15 mouse cellular contexts compared by ENCODE assay signal in genomic region chr9:8597089-8597488, GRCm38 (mm10). TPM values are rescaled to one million over a fixed set of nuclear protein-coding genes. Genes with fewer than 3 reads are reported as not detected.
DNase-seq lines count a peak whose midpoint lies in the region; ATAC-seq and TF ChIP-seq lines count a peak whose summit lies in the region.
"Had no signal": no experiment of that assay in that cellular context is flagged by ENCODE, and none has a peak within 500 bp of the region (broad histone marks: within the 10 kb centered on the region; RNA-seq: fewer than 3 reads in every experiment).

No protein-coding gene starts in this region.

- no peaks in the 10 kb centered on the region for H3K9me3 ChIP-seq in hindbrain, embryonic 15.5 days
- H3K9me3 ChIP-seq in hindbrain, embryonic 14.5 days (ENCODE audit: control insufficient read depth, low read length): no peaks in the 10 kb centered on the region
- H3K9me3 ChIP-seq in kidney, embryonic 16.5 days (ENCODE audit: low read length): no peaks in the 10 kb centered on the region
- H3K9me3 ChIP-seq in lung, postnatal 0 days (ENCODE audit: low read length): no peaks in the 10 kb centered on the region
- H3K9me3 ChIP-seq: heart, embryonic 10.5 days; midbrain, embryonic 12.5 days had no signal

- no peak for TF ChIP-seq CTCF in lung, postnatal 0 days (IDR thresholded peaks at IDR 0.05)

- TF ChIP-seq EP300 in lung, postnatal 0 days (IDR thresholded peaks at IDR 0.05): no peak

- H3K36me3 ChIP-seq in hindbrain, embryonic 15.5 days: no peaks in the 10 kb centered on the region
- H3K36me3 ChIP-seq in hindbrain, embryonic 14.5 days (replicated peaks; ENCODE audit: control insufficient read depth, insufficient read depth): no peaks in the 10 kb centered on the region
- H3K36me3 ChIP-seq in kidney, embryonic 16.5 days (ENCODE audit: insufficient read depth, low read length): no peaks in the 10 kb centered on the region
- no peaks in the 10 kb centered on the region for H3K36me3 ChIP-seq in lung, postnatal 0 days (ENCODE audit: insufficient read depth, low read length)
- H3K36me3 ChIP-seq: heart, embryonic 10.5 days; midbrain, embryonic 12.5 days had no signal

- no peaks in the 10 kb centered on the region for H3K4me1 ChIP-seq in hindbrain, embryonic 15.5 days (replicated peaks)
- H3K4me1 ChIP-seq in hindbrain, embryonic 14.5 days (replicated peaks; ENCODE audit: control insufficient read depth, insufficient read depth, low read length): no peaks in the 10 kb centered on the region
- no peaks in the 10 kb centered on the region for H3K4me1 ChIP-seq in kidney, embryonic 16.5 days (ENCODE audit: insufficient read depth, low read length)
- no peaks in the 10 kb centered on the region for H3K4me1 ChIP-seq in lung, postnatal 0 days (ENCODE audit: insufficient read depth, low read depth, low read length)
- H3K4me1 ChIP-seq: heart, embryonic 10.5 days; midbrain, embryonic 12.5 days had no signal

- no peak overlapping the region for H3K4me3 ChIP-seq in hindbrain, embryonic 15.5 days
- no peak overlapping the region for H3K4me3 ChIP-seq in hindbrain, embryonic 14.5 days (replicated peaks; ENCODE audit: low read length)
- no peak overlapping the region for H3K4me3 ChIP-seq in kidney, embryonic 16.5 days (ENCODE audit: low read length)
- H3K4me3 ChIP-seq in lung, postnatal 0 days (ENCODE audit: low read depth, low read length): no peak overlapping the region
- H3K4me3 ChIP-seq: heart, embryonic 10.5 days; midbrain, embryonic 12.5 days had no signal

- H3K9ac ChIP-seq in hindbrain, embryonic 15.5 days: no peak overlapping the region
- no peak overlapping the region for H3K9ac ChIP-seq in hindbrain, embryonic 14.5 days
- no peak overlapping the region for H3K9ac ChIP-seq in kidney, embryonic 16.5 days (replicated peaks; ENCODE audit: low read length)
- no peak overlapping the region for H3K9ac ChIP-seq in lung, postnatal 0 days (replicated peaks; ENCODE audit: low read depth)
- H3K9ac ChIP-seq: liver, embryonic 14.5 days; midbrain, embryonic 12.5 days had no signal

- no peaks in the 10 kb centered on the region for H3K27me3 ChIP-seq in hindbrain, embryonic 15.5 days
- H3K27me3 ChIP-seq in hindbrain, embryonic 14.5 days (ENCODE audit: control insufficient read depth, insufficient read depth, low read length): no peaks in the 10 kb centered on the region
- H3K27me3 ChIP-seq in kidney, embryonic 16.5 days (ENCODE audit: insufficient read depth, low read length): no peaks in the 10 kb centered on the region
- H3K27me3 ChIP-seq in lung, postnatal 0 days (replicated peaks; ENCODE audit: insufficient read depth, low read length): no peaks in the 10 kb centered on the region
- H3K27me3 ChIP-seq: midbrain, embryonic 12.5 days had no signal

- peak; percentile 66; the same call in 1 of the 2 replicates for ATAC-seq in hindbrain, embryonic 15.5 days (ENCODE audit: low FRiP score, low read depth)
- no peak for ATAC-seq in hindbrain, embryonic 14.5 days (ENCODE audit: low FRiP score)
- no peak for ATAC-seq in kidney, embryonic 16.5 days (ENCODE audit: low FRiP score, low TSS enrichment)
- no peak for ATAC-seq in lung, postnatal 0 days

- H3K4me2 ChIP-seq in hindbrain, embryonic 15.5 days: no peak overlapping the region
- H3K4me2 ChIP-seq in hindbrain, embryonic 14.5 days (replicated peaks): no peak overlapping the region
- H3K4me2 ChIP-seq in kidney, embryonic 16.5 days (replicated peaks; ENCODE audit: low read depth, low read length): no peak overlapping the region
- H3K4me2 ChIP-seq in lung, postnatal 0 days (replicated peaks; ENCODE audit: low read depth, low read length): no peak overlapping the region
- H3K4me2 ChIP-seq: midbrain, embryonic 12.5 days had no signal

- no peak overlapping the region for H3K27ac ChIP-seq in hindbrain, embryonic 15.5 days (replicated peaks)
- no peak overlapping the region for H3K27ac ChIP-seq in hindbrain, embryonic 14.5 days
- no peak overlapping the region for H3K27ac ChIP-seq in kidney, embryonic 16.5 days (ENCODE audit: low read length)
- H3K27ac ChIP-seq in lung, postnatal 0 days (ENCODE audit: low read length): no peak overlapping the region
- H3K27ac ChIP-seq: heart, embryonic 10.5 days; liver, embryonic 14.5 days; midbrain, embryonic 12.5 days had no signal

- DNase-seq in hindbrain, embryonic 14.5 days (ENCODE audit: low spot score): no peak
- peak; percentile 39 for DNase-seq in right cerebral cortex, adult 18-20 months
- no peak for DNase-seq in right cerebral cortex, postnatal 25 days
- peak; percentile 65 to 77 for DNase-seq in cerebellum, postnatal 10 days
- DNase-seq in lung, postnatal 0 days (ENCODE audit: low spot score): no peak
- DNase-seq: adrenal gland, postnatal 36 days; gastrocnemius, postnatal 14 days; kidney, adult 8-10 months; lung, postnatal 36 days; thymus, adult 2 months had no signal

- WGBS in hindbrain, embryonic 15.5 days: 30% methylated on average over 1 of the region's 1 CpGs
- WGBS in hindbrain, embryonic 14.5 days: 43% methylated on average over 1 of the region's 1 CpGs
- 22% methylated on average over 1 of the region's 1 CpGs for WGBS in kidney, embryonic 16.5 days
- WGBS in lung, postnatal 0 days: 11% methylated on average over 1 of the region's 1 CpGs

RNA-seq across cellular contexts. Expression of gene Trpc6, which starts 53.1 kb away (rescaled TPM):
- polyA plus RNA-seq in hindbrain, embryonic 15.5 days (2015; fragmentation: Nextera tagmentation; extraction: Ambion mirVana): 0.73 and 0.75 TPM in 2 replicates
- polyA plus RNA-seq in hindbrain, embryonic 14.5 days (2014; fragmentation: Nextera tagmentation; extraction: Ambion mirVana): 0.60 and 0.67 TPM in 2 replicates
- polyA plus RNA-seq in kidney, embryonic 16.5 days (2015; fragmentation: Nextera tagmentation; extraction: Ambion mirVana): 1.1 and 1.3 TPM in 2 replicates
- 11.6 and 13.3 TPM in 2 replicates for polyA plus RNA-seq in lung, postnatal 0 days (2015; fragmentation: Nextera tagmentation; extraction: Ambion mirVana)

Comparison
In these comparisons a context has a peak if more than half of its experiments do, and no peak if none do; other contexts are left out.
1. DNase-seq: peak in right cerebral cortex, adult 18-20 months (single experiment) and cerebellum, postnatal 10 days (2 of 2); none in hindbrain, embryonic 14.5 days (single experiment), right cerebral cortex, postnatal 25 days (single experiment) and lung, postnatal 0 days (single experiment).